Mouse (Mus musculus) neutrophil, adult 5-6 weeks (primary cell): ENCODE data around the gene Ccdc175. TPM values are rescaled to one million over a fixed set of nuclear protein-coding genes. Genes with fewer than 3 reads are reported as not detected.

ENCODE experiments used
- ATAC-seq: fragments of 151-379, 151-347 bp; 2 replicates; pipeline ENCODE4 v1.8.0; 2017; ENCODE audit warnings: mild to moderate bottlenecking, moderate TSS enrichment; ENCODE audit not compliant: insufficient number of reproducible peaks, poor library complexity, low FRiP score, severe bottlenecking; ENCODE audit errors: extremely low read depth
- total RNA-seq: library from RNA; stranded (forward); fragments of 200-1000 nt; gene quantifications from 2 replicates; pipeline ENCODE4 v1.2.3, GENCODE M21; 2017

Ccdc175 gene
- not detected in 2 replicates for total RNA-seq

GRCm38 (mm10) chr12:72184929-72185328 is at the start of gene Ccdc175:
TSS of gene Ccdc175 (minus strand) at chr12:72185029.
- ATAC-seq, result no peak

GRCm38 (mm10) chr12:72234151-72234550 is 49.3 kb upstream of the Ccdc175 start:
- ATAC-seq, result no peak

- ATAC-seq, result no peak
These were observed 48.3 kb upstream of the Ccdc175 start for GRCm38 (mm10) chr12:72232826-72233790.

GRCm38 (mm10) chr12:72232176-72232575 is 47.3 kb upstream of the Ccdc175 start:
- no peak for ATAC-seq

- ATAC-seq, result no peak
These were observed 44.8 kb upstream of the Ccdc175 start for GRCm38 (mm10) chr12:72229451-72230196.

- ATAC-seq, result no peak
These were observed 42.9 kb upstream of the Ccdc175 start for GRCm38 (mm10) chr12:72227731-72228130.

GRCm38 (mm10) chr12:72225371-72225770 is 40.5 kb upstream of the Ccdc175 start:
- ATAC-seq, result no peak

GRCm38 (mm10) chr12:72223557-72224102 is 38.8 kb upstream of the Ccdc175 start:
- no peak for ATAC-seq

GRCm38 (mm10) chr12:72213554-72213953 is 28.7 kb upstream of the Ccdc175 start:
- no peak for ATAC-seq

GRCm38 (mm10) chr12:72200828-72201227 is 16.0 kb upstream of the Ccdc175 start:
- ATAC-seq, result no peak

GRCm38 (mm10) chr12:72197925-72198486 is 13.2 kb upstream of the Ccdc175 start:
- ATAC-seq, result no peak

GRCm38 (mm10) chr12:72197434-72197833 is 12.6 kb upstream of the Ccdc175 start:
- no peak for ATAC-seq

- no peak for ATAC-seq
These were observed 5.3 kb downstream of the Ccdc175 start for GRCm38 (mm10) chr12:72179561-72179960.

- no peak for ATAC-seq
These were observed 6.5 kb downstream of the Ccdc175 start for GRCm38 (mm10) chr12:72178322-72178721.

- ATAC-seq, result no peak
These were observed 26.4 kb downstream of the Ccdc175 start for GRCm38 (mm10) chr12:72158421-72158820.

GRCm38 (mm10) chr12:72150786-72151185 is 34.0 kb downstream of the Ccdc175 start:
- no peak for ATAC-seq

- ATAC-seq, result no peak
These were observed 55.6 kb downstream of the Ccdc175 start for GRCm38 (mm10) chr12:72129203-72129602.

- no peak for ATAC-seq
These were observed 69.0 kb downstream of the Ccdc175 start for GRCm38 (mm10) chr12:72115686-72116345.

- ATAC-seq, result no peak
These were observed 69.7 kb downstream of the Ccdc175 start for GRCm38 (mm10) chr12:72115126-72115525.
